Mouse (Mus musculus) kidney, embryonic 16.5 days (tissue): Measurements from ENCODE around the gene Ttll6. TPM values are rescaled to one million over a fixed set of nuclear protein-coding genes. Genes with fewer than 3 reads are reported as not detected.
"Not testable (repeated sequence)": the region's sequence is repeated elsewhere in the genome, so short reads cannot be mapped to it uniquely, and the experiment has no call there.

Experiments used
- ATAC-seq: fragments of 200-750 bp; cut with Nextera tagmentation; 2 replicates; pipeline ENCODE4 v1.8.0; 2017; ENCODE audit warnings: moderate TSS enrichment; ENCODE audit not compliant: low FRiP score, low TSS enrichment
- H3K27ac ChIP-seq: fragments of 300-500 bp; sonication (generic); 2 replicates; pipeline ENCODE4 v1.5.1; 2014; ENCODE audit warnings: low read length
- H3K27me3 ChIP-seq: fragments of 300-500 bp; sonication (generic); 2 replicates; pipeline ENCODE4 v1.6.1; 2014; ENCODE audit warnings: low read length, control low read depth, mixed read lengths; ENCODE audit not compliant: insufficient read depth
- H3K36me3 ChIP-seq: fragments of 300-500 bp; sonication (generic); 2 replicates; pipeline ENCODE4 v1.6.1; 2014; ENCODE audit warnings: low read length, control low read depth, mixed read lengths; ENCODE audit not compliant: insufficient read depth
- H3K4me1 ChIP-seq: fragments of 300-500 bp; sonication (generic); 2 replicates; pipeline ENCODE4 v1.6.1; 2014; ENCODE audit warnings: low read length, control low read depth, mixed read lengths; ENCODE audit not compliant: insufficient read depth
- H3K4me2 ChIP-seq: fragments of 300-500 bp; sonication (generic); replicated peaks from 2 replicates; pipeline ENCODE4 v1.6.1; 2014; ENCODE audit warnings: low read depth, low read length
- H3K4me3 ChIP-seq: fragments of 300-500 bp; sonication (generic); 2 replicates; pipeline ENCODE4 v1.5.1; 2014; ENCODE audit warnings: mild to moderate bottlenecking, low read length
- H3K9ac ChIP-seq: fragments of 300-500 bp; sonication (generic); replicated peaks from 2 replicates; pipeline ENCODE4 v1.6.1; 2014; ENCODE audit warnings: low read length
- H3K9me3 ChIP-seq: fragments of 300-500 bp; sonication (generic); 2 replicates; pipeline ENCODE4 v1.6.1; 2016; ENCODE audit warnings: low read length, control low read depth
- WGBS: fragments of 180-500 bp; shearing (Covaris S2); extraction: QIAGEN DNeasy Blood & Tissue Kit; methylation state at CpG from one replicate; pipeline ENCODE4 v1.1.7; 2014; 5-methylcytosine and 5-hydroxymethylcytosine counted together
- polyA plus RNA-seq: library from polyadenylated mRNA; unstranded; fragments of >200 nt; fragmentation: Nextera tagmentation; extraction: Ambion mirVana; gene quantifications from 2 replicates; pipeline ENCODE4 v1.2.1, GENCODE M21; 2015

The Ttll6 gene
- polyA plus RNA-seq, 1 experiment from 2014 or later, result not detected

- WGBS, result 94% methylated on average over 3 of the region's 3 CpGs
- peaks cover 6% of the 10 kb centered on the region; the same call in 1 of the 2 replicates for H3K27me3 ChIP-seq
Measured at GRCm38 (mm10) chr11:96116116-96116515, 17.5 kb upstream of the Ttll6 start.

DNA sequence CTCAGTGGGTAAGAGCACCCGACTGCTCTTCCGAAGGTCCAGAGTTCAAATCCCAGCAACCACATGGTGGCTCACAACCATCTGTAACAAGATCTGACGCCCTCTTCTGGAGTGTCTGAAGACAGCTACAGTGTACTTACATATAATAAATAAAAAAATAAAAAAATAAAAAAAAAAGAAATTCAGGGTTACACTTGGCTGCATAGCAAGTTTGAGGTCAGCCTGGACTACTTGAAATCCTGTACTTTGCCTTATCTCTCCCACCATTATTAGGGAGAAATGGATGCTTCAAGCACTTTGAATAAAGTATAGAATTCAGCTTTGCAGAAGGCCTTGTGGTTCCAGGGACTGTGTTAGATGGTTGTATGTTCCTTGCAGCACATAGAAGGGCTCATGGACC is 16.7 kb upstream of the Ttll6 start:
- not testable (repeated sequence) for H3K27ac ChIP-seq, ATAC-seq, H3K9me3 ChIP-seq, H3K9ac ChIP-seq, H3K4me2 ChIP-seq, H3K4me3 ChIP-seq, H3K4me1 ChIP-seq, H3K36me3 ChIP-seq
- WGBS, result 75% methylated on average over 3 of the region's 3 CpGs
- peaks cover 10% of the 10 kb centered on the region for H3K27me3 ChIP-seq

More at GRCm38 (mm10) chr11:96116116-96116515, 17.5 kb upstream of the Ttll6 start:
- no peak overlapping the region for H3K27ac ChIP-seq
- no peaks in the 10 kb centered on the region for H3K9me3 ChIP-seq
- no peak for ATAC-seq
- no peak overlapping the region for H3K9ac ChIP-seq
- no peaks in the 10 kb centered on the region for H3K36me3 ChIP-seq
- no peak overlapping the region for H3K4me2 ChIP-seq
- no peaks in the 10 kb centered on the region for H3K4me1 ChIP-seq
- no peak overlapping the region for H3K4me3 ChIP-seq

- Histone ChIP-seq H3K4me3 (no peak overlapping the region), H3K27me3 (peaks cover 26% of the 10 kb centered on the region), H3K9me3 (no peaks in the 10 kb centered on the region), H3K4me1 (peaks cover 2% of the 10 kb centered on the region; the same call in 1 of the 2 replicates), H3K9ac (no peak overlapping the region), H3K36me3 (no peaks in the 10 kb centered on the region), H3K4me2 (no peak overlapping the region), H3K27ac (no peak overlapping the region)
- 62% methylated on average over 3 of the region's 3 CpGs for WGBS
- ATAC-seq, result no peak
Measured at GRCm38 (mm10) chr11:96119401-96119800, 14.2 kb upstream of the Ttll6 start.

DNA sequence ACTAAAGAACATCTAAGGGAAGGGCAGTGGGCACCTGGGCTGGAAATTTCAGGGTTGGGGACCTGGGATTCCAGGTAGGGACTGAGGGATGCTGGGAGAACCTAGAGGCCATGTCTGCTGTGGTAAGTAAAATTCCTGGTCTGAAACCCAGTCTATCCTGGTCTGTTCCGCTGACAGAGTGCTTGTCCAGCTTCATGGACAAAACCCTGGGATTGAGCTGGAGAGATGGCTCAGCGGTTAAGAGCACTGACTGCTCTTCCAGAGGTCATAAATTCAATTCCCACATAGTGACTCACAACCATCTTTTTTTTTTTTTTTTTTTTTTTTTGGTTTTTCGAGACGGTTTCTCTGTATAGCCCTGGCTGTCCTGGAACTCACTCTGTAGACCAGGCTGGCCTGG is 10.8 kb upstream of the Ttll6 start:
- not testable (repeated sequence) for ATAC-seq

GRCm38 (mm10) chr11:96124052-96124914 is 9.3 kb upstream of the Ttll6 start:
- Histone ChIP-seq H3K27me3 (peaks cover 48% of the 10 kb centered on the region), H3K4me3 (peak overlapping the region; percentile 39), H3K27ac (no peak overlapping the region), H3K4me2 (peak overlapping the region; percentile 80), H3K36me3 (no peaks in the 10 kb centered on the region), H3K4me1 (peaks cover 6% of the 10 kb centered on the region), H3K9me3 (no peaks in the 10 kb centered on the region), H3K9ac (peak overlapping the region; percentile 44)
- 2% methylated on average over 45 of the region's 45 CpGs for WGBS
- ATAC-seq, result peak; percentile 63; the same call in 1 of the 2 replicates

More for the DNA sequence above, 10.8 kb upstream of the Ttll6 start:
- not testable (repeated sequence) for H3K4me1 ChIP-seq, H3K4me3 ChIP-seq, H3K27ac ChIP-seq, H3K9ac ChIP-seq, H3K36me3 ChIP-seq, H3K9me3 ChIP-seq, H3K4me2 ChIP-seq
- 76% methylated on average over 4 of the region's 4 CpGs for WGBS
- peaks cover 48% of the 10 kb centered on the region for H3K27me3 ChIP-seq

GRCm38 (mm10) chr11:96130606-96131005 is 3.0 kb upstream of the Ttll6 start:
- ATAC-seq, result no peak
- WGBS, result 44% methylated on average over 10 of the region's 10 CpGs
- Histone ChIP-seq H3K27ac (no peak overlapping the region), H3K4me1 (no peaks in the 10 kb centered on the region), H3K9me3 (no peaks in the 10 kb centered on the region), H3K4me3 (no peak overlapping the region), H3K9ac (no peak overlapping the region), H3K36me3 (no peaks in the 10 kb centered on the region), H3K4me2 (no peak overlapping the region), H3K27me3 (peaks cover 20% of the 10 kb centered on the region)

DNA sequence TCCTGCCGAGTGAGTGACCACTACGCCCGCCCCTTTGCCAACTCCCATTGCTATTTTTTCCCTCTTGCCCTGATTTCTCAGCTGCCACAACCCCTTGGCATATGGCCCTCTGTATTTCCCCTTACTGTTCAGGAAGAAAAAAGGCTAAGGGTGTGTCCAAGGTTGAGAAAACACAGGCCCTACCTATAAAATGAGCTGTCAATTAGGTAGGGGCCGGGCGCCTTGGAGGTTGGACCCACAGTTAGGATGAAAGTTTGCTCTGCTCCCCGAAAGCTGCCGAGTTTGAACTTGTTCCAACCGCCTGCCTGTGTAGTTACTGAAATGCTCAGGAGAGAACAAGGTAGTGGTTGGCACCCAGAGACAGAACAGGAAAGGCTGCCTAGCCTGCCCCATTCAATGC is 2.3 kb downstream of the Ttll6 start:
- WGBS, result 81% methylated on average over 8 of the region's 8 CpGs
- no peak for ATAC-seq
- Histone ChIP-seq H3K27ac (no peak overlapping the region), H3K4me3 (no peak overlapping the region), H3K9ac (no peak overlapping the region), H3K27me3 (peaks cover 9% of the 10 kb centered on the region), H3K9me3 (no peaks in the 10 kb centered on the region), H3K36me3 (no peaks in the 10 kb centered on the region), H3K4me1 (no peaks in the 10 kb centered on the region), H3K4me2 (no peak overlapping the region)

DNA sequence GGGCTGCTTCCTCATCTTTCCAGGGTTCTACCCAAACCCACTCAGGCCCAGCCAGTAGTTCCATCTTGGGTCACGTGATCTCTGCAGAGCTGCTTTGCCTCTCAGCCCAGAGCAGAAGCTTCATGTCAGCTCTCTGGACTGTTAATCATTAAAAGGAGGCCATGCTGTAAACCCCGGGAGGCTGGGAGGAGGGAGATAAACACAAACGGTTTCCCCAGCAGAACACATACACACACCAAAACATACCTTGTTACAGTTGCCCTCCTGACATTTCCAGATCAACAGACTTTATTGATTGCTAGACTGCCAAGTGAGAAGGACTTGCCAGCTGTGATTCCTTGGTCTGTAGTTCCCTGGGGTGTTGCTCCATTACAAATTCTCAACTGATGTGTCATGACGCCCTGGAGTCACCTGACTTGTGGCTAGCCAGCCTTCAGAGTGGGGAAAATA is 7.2 kb downstream of the Ttll6 start:
- Histone ChIP-seq H3K4me1 (0 out of 2 replicates have a peak, but pooled peaks cover 6% of the 10 kb centered on the region), H3K9me3 (no peaks in the 10 kb centered on the region), H3K4me3 (no peak overlapping the region), H3K9ac (no peak overlapping the region), H3K4me2 (no peak overlapping the region), H3K27me3 (peaks cover 6% of the 10 kb centered on the region), H3K27ac (peak overlapping the region; percentile 52), H3K36me3 (no peaks in the 10 kb centered on the region)
- ATAC-seq, result peak; percentile 88
- 4% methylated on average over 4 of the region's 4 CpGs for whole genome bisulfite sequencing

- H3K4me1 ChIP-seq, result 0 out of 2 replicates have a peak, but pooled peaks cover 6% of the 10 kb centered on the region
- H3K4me3 ChIP-seq, result no peak overlapping the region
- H3K9ac ChIP-seq, result no peak overlapping the region
- ATAC-seq, result no peak
- H3K9me3 ChIP-seq, result no peaks in the 10 kb centered on the region
- H3K4me2 ChIP-seq, result no peak overlapping the region
- peaks cover 26% of the 10 kb centered on the region for H3K27me3 ChIP-seq
- H3K36me3 ChIP-seq, result no peaks in the 10 kb centered on the region
- whole genome bisulfite sequencing, result 62% methylated on average over 4 of the region's 4 CpGs
- no peak overlapping the region for H3K27ac ChIP-seq
Measured at GRCm38 (mm10) chr11:96143766-96144165, 10.2 kb downstream of the Ttll6 start.
